Mouse (Mus musculus): ENCODE data around the gene Mettl3.

The Mettl3 gene

DNA sequence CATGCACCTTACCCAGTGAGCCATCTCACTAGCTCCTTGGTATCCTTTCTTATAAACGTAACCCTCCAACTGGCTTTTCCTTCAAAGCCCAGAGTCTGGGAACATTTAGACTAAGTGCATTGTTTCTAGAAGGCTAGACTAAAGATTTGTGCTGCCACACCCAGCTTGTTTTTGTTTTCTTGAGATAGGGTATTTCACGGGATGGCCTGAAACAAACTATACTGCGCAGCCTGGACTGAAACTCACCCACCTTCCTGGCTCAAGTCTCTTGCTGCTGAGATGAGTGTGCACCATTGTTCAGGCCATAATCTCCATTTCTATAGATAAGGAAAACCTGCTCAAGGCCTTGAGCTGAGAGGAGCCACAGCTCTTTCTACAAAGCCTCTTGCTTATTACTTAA lies 20.7 kb downstream of the Mettl3 start:
- DNase-seq (ENCODE audit: low read depth, low spot score): no peak

GRCm38 (mm10) chr14:52283629-52284028 lies 21.3 kb downstream of the Mettl3 start:
- DNase-seq (ENCODE audit: low read depth, low spot score): no peak

DNA sequence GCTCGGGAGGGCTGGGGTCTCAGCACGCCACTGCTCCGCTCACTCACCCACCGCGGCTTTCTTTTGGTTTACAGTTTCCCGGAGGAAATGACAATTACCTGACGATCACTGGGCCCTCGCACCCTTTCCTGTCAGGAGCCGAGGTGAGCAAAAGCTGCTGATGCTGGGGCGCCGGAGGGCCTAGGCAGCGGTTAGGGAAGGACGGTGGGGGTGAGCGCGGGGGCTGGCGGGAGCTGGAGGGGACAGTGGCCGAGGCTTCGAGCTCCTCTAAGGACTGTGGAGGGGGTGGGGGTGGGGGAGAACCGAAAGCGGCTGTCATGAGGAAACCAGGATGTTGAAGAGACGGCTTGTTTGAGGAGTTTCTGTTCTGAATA lies 25.2 kb downstream of the Mettl3 start:
- DNase-seq (ENCODE audit: low read depth, low spot score): no peak

DNA sequence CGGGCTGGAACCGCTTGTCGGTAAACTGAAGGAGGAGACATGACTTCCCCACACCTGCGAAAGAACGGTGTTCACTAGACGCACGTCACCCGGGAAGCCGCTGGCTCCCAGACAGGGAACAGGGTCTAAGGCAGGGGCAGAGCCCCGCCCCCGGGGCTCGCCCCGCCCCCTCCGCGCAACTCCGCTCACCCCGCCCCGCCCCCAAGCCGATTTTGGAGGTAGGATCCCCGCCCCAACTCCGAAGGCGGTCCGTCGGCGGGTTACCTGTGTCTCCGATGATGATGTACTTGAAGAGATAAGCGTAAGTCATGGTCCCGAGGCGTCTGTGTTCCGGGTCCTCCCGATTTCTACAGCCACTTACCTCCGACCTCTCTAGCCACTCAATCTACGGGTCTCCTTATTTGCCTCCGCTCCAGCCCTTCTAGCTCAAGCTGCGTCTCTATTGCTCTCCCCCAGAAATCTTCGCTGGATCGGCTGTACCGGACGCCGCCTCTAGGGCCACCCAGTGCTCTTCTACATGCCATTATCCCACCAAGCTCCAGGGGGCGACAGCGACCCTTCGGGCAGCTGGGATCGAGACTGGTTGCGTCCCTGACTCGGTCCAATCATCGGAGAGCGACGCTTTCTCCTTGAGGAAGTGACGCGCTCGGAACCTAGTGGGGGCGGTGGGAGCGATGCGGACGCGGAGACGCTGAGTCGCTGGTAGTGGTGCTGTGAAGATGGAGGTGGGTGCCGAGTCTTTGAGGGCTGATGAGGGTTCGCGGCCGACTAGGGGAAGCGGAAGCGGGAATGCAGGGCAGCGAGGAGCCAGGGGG lies 25.8 kb downstream of the Mettl3 start, which contains the start of the genes Tox4 and Rab2b:
TSS of gene Tox4 (plus strand) at position 215 of the 815 bp plus-strand sequence.
TSS of gene Rab2b (minus strand) at position 614 of the 815 bp plus-strand sequence.
- DNase-seq (ENCODE audit: low read depth, low spot score): peak; percentile 97

DNA sequence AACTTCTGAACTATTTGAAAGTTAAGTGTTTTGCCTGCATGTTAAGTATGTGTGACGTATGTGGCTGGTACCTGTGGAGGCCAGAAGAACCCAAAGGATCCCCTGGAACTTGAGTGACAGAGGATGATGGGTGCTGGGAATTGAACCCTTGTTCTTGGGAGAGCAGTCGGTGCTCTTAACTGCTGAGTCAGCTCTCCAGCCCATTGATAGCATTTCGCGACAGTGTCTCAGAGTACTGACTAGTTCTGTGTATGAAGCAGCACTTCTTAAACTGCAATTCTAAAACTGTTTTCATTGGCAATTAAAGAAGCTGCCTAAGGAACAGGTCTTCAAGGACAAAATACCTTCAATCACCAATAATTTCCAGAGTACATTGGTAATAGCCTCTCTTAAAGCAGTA lies 27.7 kb downstream of the Mettl3 start:
- DNase-seq (ENCODE audit: low read depth, low spot score): no peak

DNA sequence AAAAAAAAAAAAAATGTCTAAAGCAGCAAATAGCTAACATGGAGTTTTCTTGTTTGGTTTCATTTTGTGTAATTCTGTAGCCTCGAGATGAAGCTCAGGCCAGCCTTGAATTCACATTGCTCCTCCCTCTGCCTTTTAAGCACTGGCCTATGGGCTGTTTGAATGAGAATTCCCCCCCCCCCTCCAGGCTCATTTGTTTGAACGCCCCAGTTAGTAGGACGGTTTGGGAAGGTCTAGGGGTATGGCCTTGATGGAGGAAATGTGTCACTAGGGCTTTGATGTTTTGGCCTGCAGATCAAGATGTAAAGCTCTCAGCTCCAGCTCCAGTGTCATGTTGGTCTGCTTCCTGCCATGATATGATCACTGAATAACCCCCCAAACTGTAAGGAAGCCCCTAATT lies 32.1 kb downstream of the Mettl3 start:
- DNase-seq (ENCODE audit: low read depth, low spot score): no peak

DNA sequence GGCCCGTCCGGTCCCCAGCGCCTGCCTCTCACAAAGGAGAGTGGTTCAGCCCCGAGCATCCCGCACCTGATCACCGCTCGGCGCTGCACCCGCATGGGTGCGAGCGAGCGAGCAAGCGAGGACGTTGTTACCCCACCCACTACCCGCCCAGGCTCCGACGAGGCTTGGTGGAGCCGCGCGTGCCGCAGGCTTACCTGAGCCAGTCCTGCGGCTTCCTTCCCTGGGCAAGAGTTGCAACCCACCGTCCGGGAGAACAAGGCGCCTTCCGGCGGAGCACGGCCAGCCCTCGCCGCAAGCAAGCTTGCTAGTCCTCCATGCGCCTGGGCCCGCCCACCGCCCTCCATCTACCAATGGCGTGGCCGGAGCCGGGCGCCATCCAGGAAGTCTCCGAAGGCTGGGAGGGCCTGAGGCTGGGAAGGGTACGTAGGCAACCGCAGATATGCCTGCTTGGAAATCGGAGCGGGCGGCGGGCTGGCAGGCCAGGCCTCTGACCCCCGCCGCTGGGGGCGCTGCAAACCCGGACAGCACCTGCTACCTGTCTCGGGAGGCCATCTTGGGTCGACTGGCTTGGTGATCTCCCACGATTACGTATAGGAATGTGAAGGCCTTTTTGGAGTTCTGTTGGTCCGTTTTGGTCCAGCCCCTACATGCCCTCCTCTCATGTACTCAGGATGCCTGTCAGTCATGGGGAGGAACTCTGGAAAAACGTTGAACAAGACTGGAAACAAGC lies 47.3 kb downstream of the Mettl3 start, which contains the start of gene Chd8:
TSS of gene Chd8 (minus strand) at position 297 of the 730 bp plus-strand sequence.
- DNase-seq (ENCODE audit: low read depth, low spot score): peak; percentile 93

DNA sequence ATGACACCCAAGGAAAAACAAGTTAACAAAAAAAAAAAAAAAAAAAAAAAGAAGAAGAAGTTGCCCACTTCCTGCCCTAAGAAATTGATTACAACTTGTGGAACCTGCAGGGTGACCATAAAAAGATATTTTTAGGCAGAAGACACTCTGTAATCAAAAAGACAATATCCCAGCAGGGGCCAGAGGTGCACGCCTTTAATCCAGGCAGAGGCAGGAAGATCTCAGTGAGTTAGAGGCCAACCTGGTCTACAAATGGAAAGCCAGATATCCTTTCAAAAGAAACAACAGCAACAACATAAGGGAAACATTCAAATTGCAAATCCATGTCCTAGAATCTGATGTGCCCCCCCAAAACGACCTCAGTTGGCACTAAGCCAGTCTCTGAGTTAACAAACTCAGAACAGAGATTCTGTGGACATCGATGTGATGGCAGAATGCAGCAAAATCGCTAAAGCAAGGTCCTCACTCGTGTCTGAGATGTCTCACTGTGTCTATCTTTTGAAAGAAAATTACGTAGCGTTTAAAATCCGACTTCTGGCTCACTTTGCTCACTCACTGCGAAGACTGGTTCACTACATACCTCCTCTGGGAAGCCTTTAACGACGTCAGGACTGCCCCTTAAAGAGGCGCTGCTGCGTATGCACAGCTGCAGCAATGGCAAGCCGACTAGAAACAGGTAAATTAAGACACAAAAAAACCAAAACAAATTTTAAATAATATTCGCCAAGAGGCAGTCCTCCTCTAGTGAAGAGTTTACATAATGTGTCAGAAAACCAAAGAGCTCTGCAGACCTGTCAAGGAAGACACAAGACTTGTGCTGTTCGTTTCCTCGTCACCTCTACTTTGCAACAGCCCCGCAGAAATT lies 48.4 kb downstream of the Mettl3 start:
- DNase-seq (ENCODE audit: low read depth, low spot score): no peak

GRCm38 (mm10) chr14:52246129-52246528 lies 58.8 kb downstream of the Mettl3 start:
- no peak for DNase-seq (ENCODE audit: low read depth, low spot score)

All from retina, adult 2 months (tissue).